Mouse (Mus musculus) brain, embryonic 14.5 days (tissue): Measurements from ENCODE around the gene Maff.

Experiments used
- CTCF ChIP-seq: fragments of 200-500 bp; IDR thresholded peaks from 2 replicates; pipeline ENCODE4 v1.5.1; 2012; ENCODE audit warnings: inconsistent platforms, mild to moderate bottlenecking, moderate library complexity, borderline replicate concordance; ENCODE audit not compliant: insufficient read depth, insufficient read length; ENCODE audit errors: extremely low read depth
- POLR2A ChIP-seq: fragments of 200-500 bp; IDR thresholded peaks from 2 replicates; pipeline ENCODE4 v1.6.1; 2012; ENCODE audit warnings: mild to moderate bottlenecking, inconsistent platforms, borderline replicate concordance; ENCODE audit not compliant: poor library complexity, insufficient read depth, insufficient read length, severe bottlenecking; ENCODE audit errors: extremely low read depth

DNA sequence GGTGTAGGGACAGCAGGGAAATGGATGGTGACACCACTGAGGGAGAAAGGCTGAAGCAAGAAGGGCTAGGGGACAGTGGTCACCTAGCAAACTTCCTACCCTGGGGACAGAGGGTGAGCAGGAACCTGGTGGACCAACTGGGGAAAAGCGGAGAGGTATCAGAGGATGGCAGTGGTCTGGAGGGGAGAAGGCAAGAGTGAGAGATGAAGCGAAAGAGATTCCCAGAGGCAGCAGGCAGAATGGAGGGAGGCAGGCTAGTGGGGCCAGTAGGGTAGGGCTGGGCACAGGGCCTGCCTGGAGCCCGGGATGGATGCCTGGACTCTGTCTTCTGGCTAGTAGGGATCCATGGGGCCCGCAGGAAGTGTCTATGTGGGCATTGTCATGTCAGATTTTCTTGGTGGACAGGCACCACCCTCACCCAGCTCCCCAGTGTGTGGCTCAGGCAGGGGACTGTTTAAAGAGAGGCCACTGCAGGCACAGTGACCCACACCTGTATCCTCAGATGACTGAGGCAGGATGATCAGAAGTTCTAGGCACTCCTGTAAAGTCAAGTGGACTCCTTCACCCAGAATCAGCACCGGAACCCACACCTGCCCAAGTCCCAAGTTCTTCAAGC, 7.4 kb downstream of the Maff start:
- no peak for TF ChIP-seq CTCF
- no peak for TF ChIP-seq POLR2A
